Mouse (Mus musculus) monocyte, adult 2 months (primary cell): ENCODE data around the gene Tnnc2.
A peak's percentile ranks its signal among the peaks of the same experiment; 100 is the strongest.

ENCODE experiments used
- DNase-seq, 2 experiments: peaks; one replicate each; pipeline ENCODE4 v3.0.0; 2022; ENCODE audit warnings: low spot score in 2 of 2, low read depth in 1 of 2

The Tnnc2 gene

DNA sequence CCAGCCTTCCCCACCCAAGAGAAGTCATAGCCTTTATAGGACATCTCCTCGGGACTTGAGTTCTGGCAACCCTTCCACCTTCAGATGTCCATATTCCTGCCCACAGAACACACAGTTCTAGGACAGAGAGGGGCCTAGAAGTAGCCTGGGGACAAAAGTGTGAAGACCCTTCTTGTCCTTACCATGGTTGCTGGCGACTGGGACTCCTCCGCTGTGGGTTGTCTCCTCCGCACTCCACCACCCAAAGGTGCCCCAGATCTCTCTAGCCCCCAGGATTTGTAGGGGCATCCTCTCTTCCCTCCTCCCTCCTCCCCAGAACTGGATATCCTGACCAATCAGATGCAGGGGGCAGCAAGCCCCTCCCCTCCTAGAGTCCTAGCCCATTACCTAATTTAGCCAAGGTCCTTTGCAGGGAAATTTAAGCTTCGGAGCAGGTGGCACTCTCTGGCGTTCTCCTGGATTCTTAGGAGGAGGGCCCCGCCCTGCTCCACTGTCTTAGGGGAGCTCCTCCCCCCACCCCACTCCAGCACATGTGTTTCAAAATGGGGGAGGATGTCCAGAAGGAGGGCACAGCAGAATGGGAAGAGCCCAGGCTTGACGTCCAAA, at the start of gene Tnnc2:
TSS of gene Tnnc2 (minus strand) at position 487 of the 606 bp plus-strand sequence.
- no peak for DNase-seq

DNA sequence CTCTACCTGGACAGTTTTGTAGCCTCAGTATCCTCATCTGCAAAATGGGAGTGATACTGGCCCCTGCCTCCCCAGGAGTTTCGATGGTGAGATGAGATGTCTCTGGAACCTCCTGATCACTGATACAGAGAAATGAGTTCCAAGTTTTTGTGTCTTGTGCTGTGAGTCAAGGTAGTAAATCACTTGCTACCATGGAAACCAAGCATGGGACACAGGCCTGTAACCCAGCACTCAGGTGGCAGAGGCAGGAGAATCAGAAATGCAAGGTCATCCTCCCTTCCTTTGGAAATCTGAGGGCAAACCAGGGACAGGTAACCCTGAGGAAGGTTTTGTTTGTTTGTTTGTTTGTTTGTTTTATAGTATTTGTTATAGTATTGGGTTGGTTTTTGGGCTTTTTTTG, 49.3 kb upstream of the Tnnc2 start:
- no peak for DNase-seq

DNA sequence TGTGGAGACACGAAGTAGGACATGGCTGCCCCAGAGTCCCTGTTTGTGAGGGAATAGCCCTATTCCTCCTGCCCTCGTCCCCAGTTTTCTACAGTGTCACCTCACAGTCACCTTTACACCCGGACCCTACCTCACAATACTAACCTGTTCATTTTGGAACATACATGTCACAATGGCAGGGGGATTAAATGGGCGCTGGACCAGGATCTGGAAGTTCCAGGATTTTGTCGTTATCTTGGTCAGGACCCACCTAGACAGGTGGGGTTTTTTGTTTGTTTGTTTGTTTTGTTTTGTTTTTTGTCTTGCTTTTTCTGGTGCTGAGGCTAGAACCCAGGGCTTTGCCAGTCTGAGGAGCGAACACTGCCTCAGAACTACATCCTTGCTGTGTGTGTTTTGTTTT, 48.7 kb upstream of the Tnnc2 start, which contains the start of gene Spata25:
TSS of gene Spata25 (minus strand) at position 101 of the 400 bp plus-strand sequence.
- no peak for DNase-seq

DNA sequence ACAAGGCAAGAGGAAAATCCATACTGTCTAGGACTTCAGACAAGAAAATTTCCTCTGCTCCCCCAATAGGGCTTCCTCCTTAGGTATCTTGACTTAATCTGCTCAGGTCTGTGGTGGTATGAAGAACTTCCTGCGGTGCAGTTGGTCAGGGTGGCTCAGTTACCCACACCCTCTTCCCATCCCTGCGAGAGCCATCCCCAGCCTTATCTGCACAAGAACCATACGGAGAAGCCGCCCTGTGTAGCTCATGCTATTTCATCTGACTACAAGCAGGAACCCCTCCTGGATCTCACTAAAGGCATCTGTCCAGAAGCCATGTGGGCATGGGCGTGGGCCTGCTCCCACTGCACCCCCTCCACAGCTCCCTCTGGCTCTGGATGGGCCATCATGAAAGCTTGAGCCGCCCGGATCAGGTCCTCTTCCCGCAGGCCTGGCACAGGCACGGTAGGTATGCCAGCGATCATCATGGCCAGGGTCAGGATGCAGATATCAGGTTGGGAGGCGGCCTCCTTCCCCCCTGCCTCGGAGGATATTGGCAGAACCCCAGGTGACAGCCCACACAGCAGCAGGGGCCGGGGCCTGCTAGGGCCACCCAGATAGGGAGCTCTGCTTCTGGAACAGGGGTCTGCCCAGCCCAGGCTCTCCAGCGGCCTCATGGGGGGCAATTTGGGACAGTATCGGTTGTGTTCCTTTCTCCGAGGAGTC, 47.5 kb upstream of the Tnnc2 start:
- no peak for DNase-seq

DNA sequence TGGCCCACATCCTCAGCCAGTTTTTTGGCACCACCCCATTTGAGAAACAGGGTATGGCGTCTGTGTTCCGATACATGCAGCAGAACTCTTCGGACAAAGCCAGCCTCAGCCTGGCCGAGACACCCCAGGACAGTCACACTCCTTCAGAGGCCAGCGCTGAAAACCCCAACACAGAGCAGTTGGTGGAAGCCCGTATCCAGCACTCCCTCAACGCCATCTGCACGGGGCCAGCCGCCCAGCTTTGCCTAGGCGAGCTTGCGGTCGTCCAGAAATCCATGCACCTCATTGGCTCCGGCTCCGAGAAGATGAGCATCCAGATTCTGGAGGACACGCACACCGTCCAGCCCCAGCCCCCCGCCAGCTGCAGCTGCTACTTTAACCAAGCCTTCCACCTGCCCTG, 45.8 kb upstream of the Tnnc2 start:
- DNase-seq, result no peak

DNA sequence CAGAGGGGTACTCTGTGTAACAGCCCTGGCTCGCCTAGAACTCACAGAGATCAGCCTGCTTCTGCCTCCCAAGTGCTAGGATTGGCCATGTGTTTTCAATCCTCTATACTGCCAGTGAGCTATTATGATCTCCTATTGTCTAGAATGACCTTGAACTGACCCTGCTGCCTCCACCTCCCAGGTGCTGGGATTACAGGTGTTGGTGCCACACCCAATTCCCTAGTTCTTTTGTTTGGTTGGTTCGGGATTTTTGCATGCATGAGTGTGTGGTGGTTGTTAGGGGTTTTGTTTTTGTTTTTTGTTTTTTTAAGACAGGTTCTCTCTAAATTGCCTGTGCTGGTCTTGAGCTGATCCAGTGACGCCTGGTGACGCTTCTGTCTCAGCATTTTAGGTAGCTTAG, 44.2 kb upstream of the Tnnc2 start:
- DNase-seq, result no peak

DNA sequence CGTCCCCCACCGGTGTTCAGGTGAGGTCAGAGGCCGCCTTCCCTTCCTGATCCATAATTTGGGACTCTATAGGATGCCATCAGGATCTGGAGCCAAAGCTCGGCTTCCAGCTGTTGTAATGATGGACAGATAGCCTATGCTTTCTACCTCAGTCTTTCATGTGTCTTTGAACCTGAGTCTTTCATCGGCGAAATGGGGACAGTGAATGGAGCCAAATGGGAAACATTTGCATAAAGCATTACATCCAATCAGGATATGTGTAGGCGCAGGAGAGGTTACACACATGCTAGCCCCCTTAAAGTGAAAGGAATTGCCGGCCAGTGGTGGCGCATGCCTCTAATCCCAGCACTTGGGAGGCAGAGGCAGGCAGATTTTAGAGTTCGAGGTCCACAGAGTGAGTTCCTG, 43.4 kb upstream of the Tnnc2 start:
- DNase-seq, result no peak

DNA sequence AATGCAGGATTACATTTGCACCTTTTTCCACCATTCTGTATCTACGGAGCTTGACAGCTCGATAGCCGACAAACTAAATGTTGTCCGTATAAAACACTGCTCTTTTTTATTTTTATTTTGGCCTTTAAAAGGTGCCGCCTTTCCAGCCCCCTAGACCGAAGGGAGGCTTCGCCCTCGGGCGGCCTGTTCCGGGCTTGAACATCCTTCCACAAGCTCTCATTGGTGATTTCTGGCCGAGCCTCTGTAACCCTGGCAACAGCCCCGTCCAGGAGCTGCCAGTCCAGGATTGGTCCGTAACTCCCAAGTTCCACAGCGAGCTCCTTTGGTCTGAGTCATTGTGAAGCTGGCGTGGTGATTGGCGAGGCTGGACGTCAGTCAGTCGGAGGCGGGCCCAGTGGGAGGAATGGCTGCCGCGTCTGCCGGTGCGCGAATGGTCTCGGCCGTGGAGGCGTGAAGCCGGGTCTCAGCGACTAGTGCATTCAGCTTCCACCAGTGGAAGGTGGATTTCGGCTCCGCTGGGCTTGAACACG, 42.9 kb upstream of the Tnnc2 start, which contains the start of gene Zswim1:
TSS of gene Zswim1 (plus strand) at position 51 of the 530 bp plus-strand sequence.
- peak; percentile 97 to 98 for DNase-seq

DNA sequence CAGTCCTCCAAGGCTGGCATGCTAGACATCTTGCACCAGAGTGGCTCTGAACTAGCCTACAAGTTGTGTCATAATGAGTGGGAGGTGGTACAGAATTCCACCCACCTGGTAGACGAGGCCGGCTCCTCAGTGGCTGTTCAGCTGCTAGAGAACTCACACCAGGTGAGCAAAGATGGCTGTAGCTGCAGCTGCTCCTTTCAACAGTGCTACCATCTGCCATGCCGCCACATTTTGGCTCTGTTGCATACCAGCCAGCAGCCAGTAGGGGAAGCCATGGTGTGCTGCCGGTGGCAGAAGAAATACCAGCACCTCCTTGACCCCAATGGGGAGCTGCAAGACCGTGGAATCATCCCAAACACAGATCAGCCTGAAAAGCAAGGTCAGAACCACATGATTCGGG, 41.3 kb upstream of the Tnnc2 start:
- DNase-seq, result no peak

DNA sequence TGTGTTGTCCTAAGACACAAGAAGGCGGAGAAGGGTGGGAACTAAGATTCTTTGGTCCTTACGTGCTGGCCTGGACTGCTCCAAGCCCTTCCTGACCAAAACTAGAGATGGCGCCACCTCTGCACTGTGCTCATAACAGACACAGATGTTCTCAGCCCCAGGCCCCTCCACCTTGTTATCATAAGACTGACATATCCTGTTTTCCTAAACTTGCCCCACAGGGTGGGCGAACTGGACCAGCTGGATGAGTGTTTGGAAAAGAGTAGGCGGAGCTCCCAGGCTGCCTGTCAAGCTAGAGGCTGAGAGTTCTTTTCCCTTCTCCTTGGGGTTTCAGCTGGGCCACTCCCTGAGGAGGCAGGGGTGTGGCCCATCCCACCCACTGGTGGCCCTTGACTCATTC, 37.9 kb upstream of the Tnnc2 start:
- DNase-seq, result no peak

DNA sequence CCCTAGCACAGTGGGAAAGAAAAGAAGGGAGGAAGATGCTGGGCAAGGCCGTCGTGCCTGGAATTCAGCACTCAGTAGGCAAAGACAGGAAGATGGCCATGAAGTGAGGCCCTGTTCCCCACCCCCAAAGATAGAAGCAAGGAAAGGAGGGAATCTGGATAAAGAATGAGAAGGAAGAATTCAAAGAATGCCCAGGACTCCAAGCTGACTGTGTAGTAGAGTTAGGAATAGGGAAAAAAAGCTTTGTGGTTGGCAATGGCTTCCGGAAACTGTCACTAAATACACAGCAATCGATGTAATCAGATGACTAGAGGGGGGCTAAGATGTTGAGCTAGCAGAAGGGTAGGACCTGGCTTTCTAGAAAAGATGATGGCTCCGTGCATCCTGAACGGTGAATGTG, 37.4 kb upstream of the Tnnc2 start:
- DNase-seq, result no peak

DNA sequence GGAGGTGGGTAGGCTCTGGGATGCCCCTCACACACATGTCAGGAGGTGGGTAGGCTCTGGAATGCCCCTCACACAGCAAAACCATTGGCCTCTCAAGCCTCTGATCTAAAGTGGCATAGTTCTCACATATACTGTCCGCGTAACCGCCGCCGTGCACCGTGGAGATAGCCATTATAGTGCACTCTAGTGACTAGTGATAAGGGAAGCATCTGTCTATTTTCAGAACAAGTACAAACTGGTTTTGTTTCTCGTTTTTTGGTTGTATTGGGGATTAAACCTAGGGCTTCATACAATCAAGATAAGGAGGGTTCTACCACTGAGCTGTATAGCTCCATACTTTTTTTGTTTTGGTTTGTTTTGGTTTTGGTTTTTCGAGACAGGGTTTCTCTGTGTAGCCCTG, 36.1 kb upstream of the Tnnc2 start:
- DNase-seq, result no peak

DNA sequence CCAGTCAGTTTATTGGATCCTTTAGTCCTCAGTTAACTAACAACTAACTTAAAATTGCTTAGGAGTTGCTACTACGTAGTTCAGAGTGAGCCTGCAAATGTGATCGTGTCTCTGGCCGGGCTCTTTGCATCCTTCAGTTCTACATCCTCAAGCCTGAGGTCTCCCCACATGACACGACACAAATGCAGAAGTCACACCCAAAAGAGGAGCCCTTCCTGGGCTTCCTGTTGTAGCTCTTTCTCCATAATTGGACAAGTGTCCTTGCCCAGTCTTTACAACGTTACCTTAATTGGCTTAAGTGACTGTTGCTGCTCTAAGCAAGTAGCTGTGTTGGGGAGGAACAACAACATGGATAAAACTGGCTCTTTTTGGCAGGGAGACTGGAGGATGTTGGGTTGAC, 35.6 kb upstream of the Tnnc2 start:
- peak in 1 of 2 experiments; percentile 31 for DNase-seq

DNA sequence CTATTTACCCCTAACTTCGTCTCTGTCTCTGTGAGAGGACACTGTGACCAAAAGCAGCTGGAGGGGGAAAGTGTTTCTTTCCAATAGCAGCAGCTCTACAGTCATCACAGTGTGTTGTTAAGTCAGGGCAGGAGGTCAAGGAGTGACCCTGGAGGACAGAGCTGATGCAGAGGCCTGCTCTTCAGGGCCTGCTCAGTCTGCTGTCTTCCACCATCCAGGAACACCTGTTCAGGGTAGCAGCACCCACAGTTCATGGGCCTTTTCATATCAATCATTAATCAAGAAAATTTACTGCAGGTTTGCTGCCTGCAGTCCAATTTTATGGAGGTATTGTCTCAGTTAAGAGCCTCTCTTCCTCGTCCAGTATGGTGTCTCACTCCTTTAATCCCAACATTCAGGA, 33.8 kb upstream of the Tnnc2 start:
- DNase-seq, result no peak

DNA sequence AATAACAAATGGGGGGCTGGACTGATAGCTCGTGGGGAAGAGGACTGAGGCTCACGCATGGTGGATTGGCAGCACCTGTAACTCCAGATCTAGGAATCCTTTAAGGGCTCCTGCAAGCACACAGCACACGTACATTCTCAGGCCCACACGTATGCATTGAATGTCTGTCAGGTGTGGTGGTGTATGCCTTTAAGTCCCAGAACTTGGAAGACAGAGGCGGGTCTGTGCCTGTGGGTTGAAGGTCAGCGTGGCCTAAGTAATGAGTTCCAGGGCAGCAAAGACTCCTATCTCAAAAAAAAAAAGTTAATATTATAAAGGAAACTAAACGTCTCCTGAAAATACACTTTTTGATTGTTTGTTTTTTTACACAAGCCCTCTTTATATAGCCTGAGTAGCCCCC, 26.8 kb upstream of the Tnnc2 start:
- DNase-seq, result no peak

DNA sequence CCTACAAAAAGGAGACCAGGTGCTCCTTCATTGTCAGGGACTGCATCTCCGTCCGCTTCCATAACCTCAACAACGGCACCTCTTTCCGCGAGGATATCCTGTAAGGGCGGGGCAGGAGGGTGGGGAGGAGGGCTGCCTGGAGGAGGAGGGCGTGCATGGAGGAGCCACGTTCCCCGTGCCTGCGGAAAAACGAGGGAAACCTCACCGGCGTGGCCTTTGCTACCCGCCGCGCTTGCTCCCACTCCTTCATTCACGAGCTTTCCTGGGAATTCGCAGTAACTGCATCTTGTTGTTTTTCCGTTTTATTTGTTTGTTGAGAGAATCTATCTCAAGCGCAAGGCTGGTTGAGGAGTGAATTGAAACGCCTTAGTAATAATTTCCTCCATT, 25.6 kb upstream of the Tnnc2 start:
- DNase-seq, result no peak

DNA sequence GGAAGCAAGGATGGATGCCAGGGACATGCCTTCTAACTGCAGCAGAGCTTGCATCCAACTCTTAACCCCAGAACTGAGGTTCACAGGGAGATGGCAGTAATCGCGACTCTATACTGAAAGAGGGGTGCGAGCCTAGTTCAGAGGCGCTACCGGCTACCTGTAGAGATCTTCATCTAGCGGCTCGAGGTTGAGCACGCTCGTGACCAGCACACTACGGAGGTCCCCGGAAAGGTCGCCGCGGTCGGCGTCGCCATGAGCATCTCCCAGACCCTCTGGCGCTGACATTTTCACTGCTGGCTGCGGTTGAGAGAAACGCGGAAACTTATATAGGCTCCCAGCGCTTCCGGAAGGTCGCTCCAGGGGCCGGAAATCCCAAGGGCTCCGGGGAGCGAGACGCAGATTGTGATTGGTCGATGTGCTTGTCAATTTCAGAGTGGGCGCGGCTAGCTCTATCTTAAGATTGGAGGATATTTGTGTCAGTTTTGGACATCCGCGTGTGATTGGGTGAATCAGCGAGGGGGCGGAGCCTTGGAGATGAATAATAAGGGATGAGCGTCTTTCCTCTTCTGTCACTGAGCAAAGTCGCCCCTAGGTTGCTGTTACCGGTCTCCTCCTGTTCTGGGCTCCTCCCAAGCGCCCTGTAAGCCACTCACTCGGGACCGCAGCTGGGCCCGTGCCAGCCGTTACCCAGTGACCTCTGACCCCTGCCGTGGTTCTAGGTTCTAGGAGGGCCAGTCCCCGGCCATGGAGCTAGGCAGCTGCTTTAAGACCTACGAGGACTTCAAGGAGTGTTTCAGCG, 25.0 kb upstream of the Tnnc2 start, which contains the start of the genes Acot8 and Zswim3:
TSS of gene Acot8 (minus strand) at position 350 of the 799 bp plus-strand sequence.
TSS of gene Zswim3 (plus strand) at position 566 of the 799 bp plus-strand sequence.
- DNase-seq, result peak; percentile 96 to 97

DNA sequence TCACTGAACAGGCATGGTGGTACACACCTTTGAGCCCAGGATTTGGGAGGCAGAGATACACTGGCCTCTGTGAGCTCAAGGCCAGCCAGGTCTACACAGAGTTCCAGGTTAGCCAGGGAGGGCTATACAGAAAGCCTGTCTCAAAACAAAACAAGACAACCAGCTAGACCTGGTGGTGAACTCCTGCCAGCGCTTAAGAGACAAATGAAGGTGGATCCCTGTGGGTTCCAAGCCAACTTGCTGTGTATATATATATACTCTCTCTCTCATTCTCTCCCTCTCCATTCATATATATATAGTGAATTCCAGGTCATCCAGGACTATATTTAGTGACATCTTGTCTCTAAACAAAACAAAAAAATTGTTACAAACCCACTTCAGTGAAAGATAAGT, 24.1 kb upstream of the Tnnc2 start:
- DNase-seq, result no peak

DNA sequence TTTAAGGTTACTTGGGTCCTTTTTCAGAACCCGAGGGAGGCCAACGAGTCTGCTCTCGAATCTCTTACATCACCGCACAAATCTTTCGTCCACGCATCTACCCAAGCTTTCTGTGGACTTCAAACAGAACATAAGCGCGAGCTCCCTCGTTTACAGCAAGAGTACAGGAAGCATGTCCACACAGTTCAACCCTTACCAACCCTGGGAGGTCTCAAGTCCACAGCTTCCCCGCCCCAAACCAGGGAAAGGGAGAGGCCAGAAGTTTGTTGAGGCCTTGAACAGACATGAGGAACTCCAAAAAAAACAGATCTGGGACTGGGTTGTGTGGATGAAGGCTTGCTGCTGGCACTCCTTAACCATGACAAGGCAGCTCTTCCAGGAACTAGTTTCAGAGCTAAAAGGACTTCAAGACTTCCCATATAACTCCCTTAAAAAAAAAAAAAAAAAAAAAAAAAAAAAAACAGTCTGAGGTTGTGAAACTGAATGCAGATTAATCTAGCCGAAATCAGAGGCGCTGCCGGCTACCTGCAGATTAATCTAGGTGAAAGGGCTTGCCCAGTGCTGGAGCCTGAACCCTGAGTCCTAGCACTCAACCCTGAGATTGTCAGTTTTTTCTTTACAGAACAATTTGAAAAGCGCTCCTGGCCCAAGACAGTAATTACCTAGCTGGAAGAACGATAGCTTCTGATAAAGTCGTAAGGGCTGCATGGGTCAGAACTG, 23.6 kb upstream of the Tnnc2 start:
- no peak for DNase-seq

DNA sequence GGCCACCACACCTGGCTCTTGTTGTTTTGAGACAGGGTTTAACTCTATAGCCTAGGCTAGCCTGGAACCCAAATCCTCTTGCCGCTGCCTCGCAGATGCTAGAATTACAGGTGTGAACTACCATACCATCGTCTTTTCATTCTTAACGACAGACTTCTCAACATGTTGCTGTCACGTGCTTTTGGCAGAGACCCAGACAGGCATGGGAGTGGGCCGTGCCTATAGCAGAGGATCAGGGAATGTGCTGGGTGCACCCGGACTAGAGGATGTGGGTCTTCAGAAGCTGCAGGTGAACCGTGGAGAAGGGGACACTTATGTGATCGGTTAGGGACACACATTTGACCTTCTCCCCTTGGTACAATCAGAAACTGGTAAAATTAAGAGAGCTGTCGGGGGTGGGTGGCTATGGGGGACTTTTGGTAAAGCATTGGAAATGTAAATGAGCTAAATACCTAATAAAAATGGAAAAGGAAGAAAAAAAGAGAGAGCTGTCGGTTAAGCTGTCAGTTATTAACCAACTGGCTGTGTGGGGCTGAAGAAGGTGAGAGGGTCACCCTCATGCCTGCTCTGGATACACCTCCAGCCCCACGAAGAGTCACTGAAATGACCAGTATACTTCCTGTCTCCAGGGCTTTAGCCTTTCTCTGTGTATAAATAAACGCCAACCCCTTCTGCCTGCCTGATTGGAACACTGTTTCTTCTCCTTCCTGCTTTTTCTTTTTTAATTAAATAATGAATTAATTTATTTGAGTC, 20.7 kb upstream of the Tnnc2 start:
- no peak for DNase-seq
